Mouse (Mus musculus) heart, postnatal 4 days (tissue): ENCODE measurements around the gene Teddm1a. TPM values are rescaled to one million over a fixed set of nuclear protein-coding genes. Genes with fewer than 3 reads are reported as not detected.
"Not testable (repeated sequence)": the region's sequence is repeated elsewhere in the genome, so short reads cannot be mapped to it uniquely, and the experiment has no call there.

Source experiments
- DNase-seq: peaks from one replicate; pipeline ENCODE4 v3.0.0; 2021
- total RNA-seq, 2 experiments: library from RNA; stranded (reverse); gene quantifications; 2 replicates each; pipeline ENCODE4 v1.2.3; 2021

Teddm1a gene
- not detected for total RNA-seq

GRCm38 (mm10) chr1:153891442-153891841 is at the start of gene Teddm1a:
TSS of gene Teddm1a (plus strand) at chr1:153891742.
- no peak for DNase-seq

- DNase-seq, result no peak
Observed at GRCm38 (mm10) chr1:153842121-153842740, 49.3 kb upstream of the Teddm1a start.

GRCm38 (mm10) chr1:153844042-153844441 is 47.5 kb upstream of the Teddm1a start, which contains the start of gene Rgsl1:
TSS of gene Rgsl1 (minus strand) at chr1:153844142.
- DNase-seq, result no peak

- DNase-seq, result no peak
Observed at GRCm38 (mm10) chr1:153846420-153846819, 45.1 kb upstream of the Teddm1a start.

GRCm38 (mm10) chr1:153846867-153847266 is 44.7 kb upstream of the Teddm1a start:
- DNase-seq, result no peak

GRCm38 (mm10) chr1:153852696-153853095 is 38.8 kb upstream of the Teddm1a start:
- not testable (repeated sequence) for DNase-seq

- DNase-seq, result no peak
Observed at GRCm38 (mm10) chr1:153855946-153856345, 35.6 kb upstream of the Teddm1a start.

- no peak for DNase-seq
Observed at GRCm38 (mm10) chr1:153874045-153874444, 17.5 kb upstream of the Teddm1a start, which contains the start of gene Teddm1b. TSS of gene Teddm1b (plus strand) at chr1:153874345.

GRCm38 (mm10) chr1:153880391-153880790 is 11.2 kb upstream of the Teddm1a start:
- DNase-seq, result not testable (repeated sequence)

GRCm38 (mm10) chr1:153886024-153886633 is 5.4 kb upstream of the Teddm1a start:
- DNase-seq, result no peak

- no peak for DNase-seq
Observed at GRCm38 (mm10) chr1:153890121-153890520, 1.4 kb upstream of the Teddm1a start.

- DNase-seq, result no peak
Observed at GRCm38 (mm10) chr1:153893746-153894145, 2.2 kb downstream of the Teddm1a start.

GRCm38 (mm10) chr1:153894201-153894893 is 2.8 kb downstream of the Teddm1a start:
- no peak for DNase-seq

GRCm38 (mm10) chr1:153894979-153895378 is 3.4 kb downstream of the Teddm1a start:
- peak; percentile 81 for DNase-seq

GRCm38 (mm10) chr1:153897196-153897595 is 5.7 kb downstream of the Teddm1a start:
- DNase-seq, result no peak

- DNase-seq, result no peak
Observed at GRCm38 (mm10) chr1:153898989-153899730, 7.6 kb downstream of the Teddm1a start.

GRCm38 (mm10) chr1:153899731-153900380 is 8.3 kb downstream of the Teddm1a start, which contains the start of the genes Glul and Teddm2:
TSS of gene Glul (plus strand) at chr1:153899944.
TSS of gene Teddm2 (minus strand) at chr1:153900228.
- peak; percentile 97 for DNase-seq

GRCm38 (mm10) chr1:153900381-153900780 is 8.8 kb downstream of the Teddm1a start:
- DNase-seq, result peak; percentile 52

- peak; percentile 42 for DNase-seq
Observed at GRCm38 (mm10) chr1:153900860-153901730, 9.6 kb downstream of the Teddm1a start.

- no peak for DNase-seq
Observed at GRCm38 (mm10) chr1:153903006-153903405, 11.5 kb downstream of the Teddm1a start.

GRCm38 (mm10) chr1:153904236-153904635 is 12.7 kb downstream of the Teddm1a start:
- no peak for DNase-seq
